Mouse (Mus musculus) left cerebral cortex, adult 11 months (tissue): ENCODE results near the gene Gzmb.
A peak's percentile ranks its signal among the peaks of the same experiment; 100 is the strongest.
"Not testable (repeated sequence)": the region's sequence is repeated elsewhere in the genome, so short reads cannot be mapped to it uniquely, and the experiment has no call there.

Source experiments
- DNase-seq: peaks from one replicate; pipeline ENCODE4 v3.0.0; 2022; ENCODE audit warnings: low spot score

The Gzmb gene

GRCm38 (mm10) chr14:56262153-56262552, at the start of gene Gzmb:
Gzmb (minus strand) TSS chr14:56262260.
- DNase-seq, result no peak

- not testable (repeated sequence) for DNase-seq
These were observed 49.7 kb upstream of the Gzmb start for GRCm38 (mm10) chr14:56311801-56312200.

DNA sequence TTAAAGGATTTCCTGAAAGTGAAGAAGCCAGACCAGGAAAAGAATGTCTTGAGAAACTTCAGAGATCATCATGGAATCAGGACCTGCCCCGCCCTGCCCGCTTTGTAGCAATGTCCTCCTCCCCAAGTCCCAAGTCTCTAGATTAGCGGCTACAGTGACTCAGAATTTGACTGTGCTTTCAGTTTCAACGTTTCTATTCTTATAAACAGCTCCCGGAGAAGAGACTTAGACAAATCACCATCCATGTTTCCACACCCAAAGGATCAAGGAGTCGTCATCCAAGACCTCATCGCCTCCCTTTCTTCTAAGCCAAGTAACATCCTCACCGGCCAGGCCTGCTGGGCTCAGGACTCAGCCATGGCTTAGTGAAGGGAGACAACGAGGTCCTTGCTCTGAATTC, 48.2 kb upstream of the Gzmb start:
- DNase-seq, result no peak

GRCm38 (mm10) chr14:56304149-56304548, 42.1 kb upstream of the Gzmb start:
- DNase-seq, result peak; percentile 51

DNA sequence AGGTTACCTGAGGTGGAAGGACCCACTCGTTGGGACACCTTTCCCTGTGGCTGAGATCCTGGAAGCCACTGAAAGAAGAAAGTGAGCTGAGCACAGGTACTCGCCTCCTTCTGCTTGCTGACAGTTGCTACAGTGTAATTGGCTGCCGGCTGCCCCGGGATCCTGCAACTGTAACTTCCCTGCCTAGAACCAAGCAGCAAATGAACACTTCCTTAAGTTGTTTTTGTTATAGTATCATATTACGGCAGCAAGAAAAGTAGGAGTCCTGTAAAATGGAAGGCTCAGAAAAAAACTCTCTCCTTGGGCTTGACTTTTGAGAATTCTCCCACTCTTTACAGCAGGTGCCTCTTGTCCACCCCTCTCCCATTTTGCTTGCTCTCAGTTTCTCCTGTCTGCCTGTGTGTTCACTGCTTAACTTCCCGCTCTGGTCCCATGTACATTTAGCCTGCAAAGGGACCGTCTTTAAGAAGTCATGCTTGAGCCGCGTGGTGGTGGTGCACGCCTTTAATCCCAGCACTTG, 41.5 kb upstream of the Gzmb start:
- no peak for DNase-seq

- no peak for DNase-seq
These were observed 40.0 kb upstream of the Gzmb start for GRCm38 (mm10) chr14:56302091-56302490.

DNA sequence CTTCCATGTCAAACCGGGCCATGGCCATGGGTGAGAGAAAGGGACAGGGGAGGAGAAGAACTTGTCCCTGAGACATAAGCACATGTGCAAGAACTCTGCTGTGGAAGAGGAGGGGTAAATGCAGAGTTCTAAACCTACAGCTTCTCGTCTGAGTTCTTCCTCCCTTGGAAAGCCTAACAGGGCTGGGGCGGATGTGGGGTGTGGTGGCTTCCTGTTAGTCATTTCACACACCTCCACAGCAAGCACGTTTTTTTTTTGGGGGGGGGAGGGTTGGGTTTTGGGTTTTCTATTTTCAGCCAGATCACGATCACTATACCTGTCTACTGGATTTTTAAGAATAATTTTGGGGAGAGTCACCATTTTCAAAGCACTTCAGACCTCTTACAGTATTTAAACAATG, 34.7 kb upstream of the Gzmb start:
- DNase-seq, result no peak

- no peak for DNase-seq
These were observed 34.0 kb upstream of the Gzmb start for GRCm38 (mm10) chr14:56296106-56296505.

DNA sequence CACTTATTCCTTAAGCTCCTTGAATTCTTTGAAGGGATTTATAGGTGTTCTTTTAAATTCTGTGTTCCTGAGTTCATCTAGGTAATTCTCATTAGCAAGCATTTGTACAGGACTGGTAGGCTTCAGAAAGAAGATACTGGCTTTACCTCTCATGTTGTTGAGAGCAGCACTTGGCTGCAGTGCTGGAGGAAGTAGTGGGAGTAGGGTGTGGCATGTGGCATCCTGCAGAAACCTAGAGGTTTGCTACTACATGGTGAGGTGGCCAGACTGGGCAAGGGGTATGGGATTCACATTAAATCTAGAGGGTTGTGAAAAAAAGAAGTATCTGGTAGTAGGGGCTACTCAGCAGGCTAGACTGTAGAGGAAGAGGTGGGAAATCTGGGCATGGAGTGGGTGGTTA, 31.1 kb upstream of the Gzmb start:
- DNase-seq, result no peak

DNA sequence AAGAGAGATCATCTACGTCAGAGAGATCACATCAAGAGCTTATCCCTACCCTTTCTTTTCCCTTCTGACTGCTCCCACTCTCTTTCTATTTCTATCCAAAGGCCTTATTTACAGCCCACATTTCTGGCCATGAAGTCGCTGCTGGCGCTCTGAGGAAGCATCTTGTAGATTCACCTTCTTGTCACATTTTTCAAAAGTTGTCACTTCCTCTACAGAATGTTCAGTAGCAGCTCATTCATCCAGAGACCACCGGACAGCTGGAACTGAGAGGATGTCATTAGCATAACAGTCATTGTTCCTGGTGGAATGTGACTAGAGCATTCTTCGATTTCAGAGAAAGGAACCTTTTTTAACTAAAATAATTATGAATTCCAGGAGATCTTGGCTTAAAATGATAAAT, 26.6 kb upstream of the Gzmb start:
- no peak for DNase-seq

- no peak for DNase-seq
These were observed 25.7 kb upstream of the Gzmb start for GRCm38 (mm10) chr14:56287806-56288205.

GRCm38 (mm10) chr14:56284356-56285325, 22.6 kb upstream of the Gzmb start:
- no peak for DNase-seq

DNA sequence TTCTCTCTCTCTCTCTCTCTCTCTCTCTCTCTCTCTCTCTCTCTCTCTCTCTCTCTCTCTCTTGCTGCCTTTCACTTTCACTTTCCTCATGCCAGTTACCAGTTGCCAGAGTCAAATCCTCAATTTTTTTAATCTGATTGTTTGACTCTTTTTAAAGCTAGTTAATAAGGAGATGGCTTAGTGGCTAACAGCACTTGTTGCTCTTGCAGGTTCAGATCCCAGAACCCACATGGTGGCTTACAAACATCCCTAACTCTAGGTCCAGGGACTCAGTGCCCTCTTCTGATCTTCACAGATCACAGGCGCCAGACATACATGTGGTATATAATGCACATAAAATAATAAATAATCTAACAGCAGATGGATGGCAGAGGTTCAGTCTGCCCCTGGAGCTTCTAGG, 21.8 kb upstream of the Gzmb start:
- DNase-seq, result no peak

GRCm38 (mm10) chr14:56281090-56281489, 19.0 kb upstream of the Gzmb start:
- DNase-seq, result no peak

DNA sequence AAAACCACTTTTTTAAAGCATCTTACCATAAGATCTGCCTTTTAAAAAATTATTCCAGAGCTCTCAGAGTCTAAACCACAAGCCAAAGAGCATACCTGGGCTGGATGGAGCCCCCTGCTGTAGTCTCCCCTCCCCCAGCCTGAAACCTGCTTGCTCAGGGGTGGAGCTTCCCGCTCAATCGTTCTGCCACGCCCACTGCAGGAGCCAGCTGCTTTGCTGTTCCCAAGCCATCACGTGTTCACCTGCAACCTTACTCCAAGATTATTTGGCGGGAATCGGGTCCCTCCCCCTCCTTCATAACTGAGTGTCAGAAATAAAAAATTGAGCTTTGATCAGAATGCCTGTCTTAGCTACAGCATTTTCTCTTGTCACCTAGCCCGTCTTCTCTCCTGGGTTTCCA, 16.6 kb upstream of the Gzmb start:
- not testable (repeated sequence) for DNase-seq

- DNase-seq, result not testable (repeated sequence)
These were observed 14.0 kb upstream of the Gzmb start for GRCm38 (mm10) chr14:56276096-56276495.

DNA sequence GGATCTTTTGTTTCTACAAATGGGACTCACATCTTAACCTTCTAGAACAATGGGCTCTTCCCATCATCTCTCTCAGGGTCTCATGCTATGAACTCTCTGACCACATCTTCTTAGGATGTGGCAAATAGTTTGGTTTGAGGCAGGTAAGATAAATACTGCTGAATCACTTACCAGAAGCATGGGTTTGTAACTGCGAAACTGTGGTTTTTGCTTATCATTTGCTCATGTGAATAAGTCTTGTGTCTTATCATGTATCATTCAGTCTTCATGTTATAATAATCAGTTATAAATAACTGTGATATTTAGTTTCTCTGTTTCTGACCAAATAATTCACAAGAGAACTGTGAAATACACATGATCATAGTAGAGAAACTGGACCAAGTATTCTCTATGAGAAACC, 4.0 kb upstream of the Gzmb start:
- DNase-seq, result no peak

DNA sequence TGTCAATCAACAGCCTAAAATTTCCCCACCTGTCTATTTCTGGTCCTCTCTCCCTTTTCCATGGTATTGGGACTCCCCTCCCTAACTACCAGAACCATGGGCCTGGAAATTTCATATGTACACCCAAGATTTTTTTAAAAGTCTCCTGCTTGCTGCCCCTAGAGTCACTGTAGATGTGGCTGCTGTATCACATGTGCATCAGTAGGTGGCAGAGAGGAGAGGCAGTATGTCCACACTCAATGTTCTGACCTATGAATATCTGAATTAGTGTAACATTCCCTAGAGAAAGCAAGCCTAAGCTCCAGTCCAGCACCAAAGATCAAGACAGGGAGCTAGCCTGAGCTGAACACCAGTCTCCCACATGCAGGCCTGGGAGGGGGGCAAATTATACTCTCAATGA, 21.7 kb downstream of the Gzmb start:
- no peak for DNase-seq

- DNase-seq, result no peak
These were observed 27.5 kb downstream of the Gzmb start, which contains the start of gene Gzmc for GRCm38 (mm10) chr14:56234556-56234955. Gzmc (minus strand) TSS chr14:56234656.

DNA sequence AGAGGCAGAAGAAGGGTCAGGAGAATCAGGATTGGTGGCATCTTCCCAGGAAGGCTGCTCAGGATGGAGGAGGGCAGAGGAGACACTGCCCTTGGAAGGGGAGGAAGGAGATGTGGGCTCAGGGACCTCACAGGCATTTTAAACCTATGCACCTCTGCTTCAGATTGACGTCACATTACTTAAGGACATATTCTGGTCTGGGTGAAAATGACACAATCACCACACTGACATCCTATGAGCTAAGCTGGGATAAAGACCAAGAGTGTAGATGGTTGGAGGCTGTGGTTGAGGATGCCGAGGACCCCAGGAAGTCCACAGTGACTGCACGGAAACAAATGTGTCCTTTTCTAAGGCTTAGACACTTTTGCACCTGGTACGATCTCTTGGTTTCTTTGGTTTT, 50.7 kb downstream of the Gzmb start, which contains the start of gene Gzmf:
Gzmf (minus strand) TSS at position 101 of the 400 bp plus-strand sequence.
- no peak for DNase-seq
